Mouse (Mus musculus): ENCODE data around the gene L1cam.
A peak's percentile ranks its signal among the peaks of the same experiment; 100 is the strongest.

Gene L1cam

DNA sequence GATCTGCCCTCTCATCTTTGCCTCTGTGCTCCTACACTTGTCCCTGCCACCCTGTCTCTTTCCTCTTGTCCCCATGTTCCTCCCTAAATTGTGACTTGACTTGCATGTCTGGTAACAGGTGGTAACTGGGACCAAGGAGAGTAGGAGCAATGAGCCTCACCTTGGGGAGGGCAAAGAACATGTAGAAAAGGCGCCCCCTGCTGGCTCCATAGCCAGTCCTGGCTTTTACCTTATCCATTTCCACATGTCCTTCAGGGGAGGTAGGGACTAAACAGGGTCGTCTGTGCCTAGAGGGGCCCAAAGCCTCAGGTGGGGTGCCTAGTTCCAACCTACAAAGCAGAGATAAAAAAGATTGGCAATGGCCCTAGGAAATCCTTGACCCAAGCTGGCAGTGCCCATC is at the start of gene L1cam:
Gene L1cam (minus strand): TSS at position 387 of the 400 bp plus-strand sequence.
- no peak for DNase-seq (ENCODE audit: extremely low spot score, low read depth, low spot score)

DNA sequence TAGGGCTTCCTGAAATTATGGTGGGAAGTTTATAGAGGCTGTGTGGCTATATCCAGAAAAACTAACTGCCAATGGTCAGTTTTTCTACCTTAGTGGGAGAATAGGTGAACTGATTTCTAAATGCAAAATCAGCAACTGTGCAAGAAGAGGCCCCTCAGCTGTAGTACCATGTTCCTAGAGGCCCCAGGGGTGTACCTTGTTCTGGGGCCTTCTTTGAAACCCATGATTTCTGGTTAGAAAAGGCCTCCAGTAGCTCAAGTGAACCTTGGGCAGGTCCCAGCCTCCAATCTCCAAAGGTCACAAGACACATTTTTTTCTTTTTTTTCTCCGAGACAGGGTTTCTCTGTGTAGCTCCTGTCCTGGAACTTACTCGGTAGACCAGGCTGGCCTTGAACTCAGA is 46.4 kb upstream of the L1cam start:
- no peak for DNase-seq (ENCODE audit: extremely low spot score, low read depth, low spot score)

DNA sequence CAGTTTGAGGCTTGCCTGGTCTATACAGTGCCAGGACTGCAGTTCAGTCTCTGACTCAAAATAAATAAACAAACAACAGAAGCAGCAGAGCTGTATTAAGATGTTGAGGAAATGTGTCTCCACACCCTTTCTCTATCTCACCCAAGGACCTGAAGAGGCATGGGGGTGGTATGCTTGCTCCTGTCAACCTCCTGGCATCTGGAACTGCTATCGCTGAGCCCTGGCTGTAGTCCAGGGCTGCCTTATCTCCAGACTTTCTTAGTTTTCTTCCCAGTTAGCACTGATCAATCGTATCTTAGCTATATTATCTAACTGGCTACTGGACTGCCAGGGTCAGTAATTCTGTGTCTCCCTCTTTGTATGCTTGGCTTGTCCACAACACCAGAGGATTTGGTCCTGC is 46.0 kb upstream of the L1cam start:
- DNase-seq (ENCODE audit: extremely low spot score, low read depth, low spot score), result no peak

DNA sequence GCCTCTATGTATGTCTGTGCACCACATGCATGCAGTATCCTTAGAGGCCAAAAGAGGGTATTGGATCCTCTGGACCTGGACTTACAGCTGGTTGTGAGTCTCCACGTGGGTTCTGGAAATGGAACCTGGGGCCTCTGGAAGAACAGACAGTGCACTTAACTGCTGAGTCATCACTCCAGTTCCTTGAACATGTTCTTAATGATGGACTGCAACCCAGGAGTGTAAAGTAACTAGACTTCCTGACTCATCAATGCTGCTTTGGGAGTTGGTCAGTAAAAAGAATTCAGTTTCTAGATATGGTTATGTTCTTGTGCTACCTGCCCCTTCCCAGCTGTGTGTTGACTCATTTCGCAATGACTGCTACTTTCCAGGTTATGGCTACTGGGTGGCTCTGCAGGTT is 36.0 kb upstream of the L1cam start:
- DNase-seq (ENCODE audit: extremely low spot score, low read depth, low spot score), result no peak

DNA sequence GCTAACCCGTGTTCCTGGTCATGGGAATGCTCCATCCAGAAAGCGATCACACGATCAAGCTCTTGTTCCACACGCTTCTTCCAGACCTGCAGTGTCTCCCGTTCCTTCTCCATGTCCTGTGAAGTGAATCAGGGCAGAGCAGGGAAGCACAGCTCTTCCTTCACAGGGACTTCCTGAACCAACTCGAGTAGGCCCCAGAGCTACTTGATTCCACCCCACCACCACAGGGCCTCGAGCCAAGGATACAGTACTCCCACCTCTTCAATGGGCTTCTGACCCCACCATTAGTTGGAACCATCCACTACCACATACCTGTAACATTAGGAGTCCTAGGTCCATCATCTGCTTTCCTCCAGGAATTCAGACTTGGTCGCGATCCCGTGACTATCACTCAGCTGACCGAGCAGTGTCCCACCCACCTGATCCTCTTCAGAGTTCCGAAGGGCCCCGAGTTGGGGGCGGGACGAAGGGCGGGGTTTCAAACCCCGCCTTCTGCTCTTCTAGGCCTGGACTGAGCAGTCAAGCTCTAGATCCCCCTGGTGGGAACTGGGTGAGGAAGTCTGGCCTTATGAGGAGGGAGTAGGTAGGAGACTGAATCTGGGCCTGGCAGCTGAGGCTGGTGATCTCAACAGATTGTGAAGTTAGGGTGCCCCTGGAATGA is 34.6 kb upstream of the L1cam start, which contains the start of gene Renbp:
Gene Renbp (minus strand): TSS at position 449 of the 661 bp plus-strand sequence.
- DNase-seq (ENCODE audit: extremely low spot score, low read depth, low spot score), result no peak

DNA sequence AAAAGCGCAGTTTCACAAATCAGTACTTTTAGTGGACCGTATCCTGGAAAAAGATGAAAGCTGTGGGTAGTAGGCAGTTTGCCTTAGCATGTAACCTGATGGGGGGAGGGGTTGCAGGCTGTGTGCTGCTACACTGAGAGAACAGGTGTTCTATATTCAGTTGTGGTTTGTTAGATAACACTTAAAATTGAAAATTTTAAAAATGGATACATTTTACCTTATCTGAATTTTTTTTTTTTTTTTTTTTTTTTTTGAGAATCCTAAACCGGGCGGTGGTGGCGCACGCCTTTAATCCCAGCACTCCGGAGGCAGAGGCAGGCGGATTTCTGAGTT is 26.6 kb upstream of the L1cam start:
- DNase-seq (ENCODE audit: extremely low spot score, low read depth, low spot score), result no peak

- DNase-seq (ENCODE audit: extremely low spot score, low read depth, low spot score), result peak; percentile 26
These were observed 26.1 kb upstream of the L1cam start, which contains the start of the genes Arhgap4 and Naa10 for GRCm38 (mm10) chrX:73921823-73922549. Arhgap4 (minus strand) TSS chrX:73921870. Naa10 (minus strand) TSS chrX:73921944.

GRCm38 (mm10) chrX:73921285-73921822 is 25.4 kb upstream of the L1cam start:
- no peak for DNase-seq (ENCODE audit: extremely low spot score, low read depth, low spot score)

GRCm38 (mm10) chrX:73918631-73919030 is 22.7 kb upstream of the L1cam start:
- no peak for DNase-seq (ENCODE audit: extremely low spot score, low read depth, low spot score)

DNA sequence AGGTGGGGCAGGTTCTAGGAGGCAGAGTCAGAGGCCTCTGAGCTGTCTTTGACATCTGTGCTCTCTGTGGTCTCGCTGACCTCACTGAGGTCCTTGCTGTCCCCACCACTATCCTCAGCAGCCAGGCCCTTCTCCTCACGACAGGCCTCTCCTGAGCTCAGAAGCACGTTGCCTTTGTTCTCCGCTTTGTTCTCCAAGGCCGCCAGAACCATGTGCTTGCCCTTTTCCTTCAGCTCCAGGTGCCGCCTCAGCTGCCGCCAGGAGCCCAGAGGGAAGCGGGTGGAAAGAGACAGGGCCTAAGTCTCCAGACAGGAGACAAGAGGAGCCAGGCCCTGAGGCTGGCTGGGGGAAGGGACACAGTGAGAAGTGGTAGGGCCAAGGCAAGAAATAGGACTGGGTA is 21.0 kb upstream of the L1cam start:
- DNase-seq (ENCODE audit: extremely low spot score, low read depth, low spot score), result no peak

- peak; percentile 75 for DNase-seq (ENCODE audit: extremely low spot score, low read depth, low spot score)
These were observed 19.2 kb upstream of the L1cam start for GRCm38 (mm10) chrX:73914827-73915703.

DNA sequence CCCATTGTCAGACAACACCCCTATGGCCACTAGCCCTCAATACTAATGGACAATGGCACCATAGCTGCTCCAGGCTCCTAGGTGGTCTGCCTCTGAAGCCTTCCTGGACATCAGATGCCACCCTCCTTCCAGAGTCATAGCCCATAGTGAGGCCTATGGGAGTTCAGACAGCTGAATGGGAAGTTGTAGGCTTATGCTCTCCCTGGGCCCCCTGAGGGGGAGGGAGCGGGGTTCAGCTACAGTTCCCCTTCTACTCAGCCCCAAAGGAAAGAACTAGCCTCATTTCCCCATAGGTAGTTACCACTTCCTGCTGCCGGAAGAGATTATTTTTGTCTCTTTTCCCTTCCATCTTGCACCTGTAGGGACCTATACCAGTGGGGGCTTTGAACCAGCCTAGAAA is 15.7 kb upstream of the L1cam start:
- DNase-seq (ENCODE audit: extremely low spot score, low read depth, low spot score), result no peak

DNA sequence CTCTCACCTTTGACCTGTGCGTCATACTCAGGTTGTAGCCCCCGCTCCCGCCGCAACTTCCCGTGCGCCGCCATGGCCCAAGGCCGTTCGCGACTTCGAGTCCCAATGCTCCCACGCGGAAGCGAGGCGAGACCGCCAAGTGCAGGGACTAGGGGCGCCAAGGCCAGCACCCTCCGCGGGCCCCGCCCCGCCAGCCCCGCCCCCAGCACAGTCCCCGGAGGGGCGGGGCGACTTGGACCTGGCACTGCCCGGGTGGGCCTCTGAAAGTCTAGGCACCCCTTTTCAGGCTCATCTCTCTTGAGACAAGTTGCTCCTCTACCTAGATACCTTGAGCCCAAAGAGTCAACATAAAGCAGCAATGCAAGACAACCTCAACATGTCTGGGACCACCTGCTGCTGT is 15.3 kb upstream of the L1cam start:
- no peak for DNase-seq (ENCODE audit: extremely low spot score, low read depth, low spot score)

GRCm38 (mm10) chrX:73910451-73910850 is 14.5 kb upstream of the L1cam start:
- DNase-seq (ENCODE audit: extremely low spot score, low read depth, low spot score), result no peak

GRCm38 (mm10) chrX:73910049-73910448 is 14.1 kb upstream of the L1cam start:
- no peak for DNase-seq (ENCODE audit: extremely low spot score, low read depth, low spot score)

- no peak for DNase-seq (ENCODE audit: extremely low spot score, low read depth, low spot score)
These were observed 2.1 kb upstream of the L1cam start for GRCm38 (mm10) chrX:73897959-73898358.

- DNase-seq (ENCODE audit: extremely low spot score, low read depth, low spot score), result no peak
These were observed 3.1 kb downstream of the L1cam start for GRCm38 (mm10) chrX:73892833-73893232.

GRCm38 (mm10) chrX:73891551-73892152 is 4.3 kb downstream of the L1cam start, which contains the start of gene Avpr2:
Avpr2 (plus strand) TSS chrX:73892102.
- no peak for DNase-seq (ENCODE audit: extremely low spot score, low read depth, low spot score)

DNA sequence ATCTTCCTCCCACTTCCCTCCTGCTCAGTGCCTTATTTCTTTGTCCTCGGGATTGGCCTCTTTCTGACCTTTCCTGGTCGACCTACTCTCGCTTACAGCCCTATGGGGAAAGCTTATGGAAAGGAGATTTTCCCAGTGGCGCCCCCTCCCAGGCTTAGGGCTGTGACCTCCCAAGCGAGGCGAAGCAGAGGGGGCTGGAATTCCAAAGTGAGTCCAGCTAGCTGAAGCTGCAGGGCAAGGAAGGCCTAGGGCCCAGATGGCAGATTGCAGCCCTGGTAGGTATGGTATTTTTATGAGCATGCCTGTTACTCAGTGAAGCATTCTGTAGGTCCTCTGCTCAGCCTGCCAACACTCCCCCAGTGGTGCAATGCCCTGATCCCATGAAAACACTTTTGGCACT is 14.4 kb downstream of the L1cam start:
- no peak for DNase-seq (ENCODE audit: extremely low spot score, low read depth, low spot score)

GRCm38 (mm10) chrX:73881036-73881427 is 14.9 kb downstream of the L1cam start:
- no peak for DNase-seq (ENCODE audit: extremely low spot score, low read depth, low spot score)
